In the genomic region with DNA sequence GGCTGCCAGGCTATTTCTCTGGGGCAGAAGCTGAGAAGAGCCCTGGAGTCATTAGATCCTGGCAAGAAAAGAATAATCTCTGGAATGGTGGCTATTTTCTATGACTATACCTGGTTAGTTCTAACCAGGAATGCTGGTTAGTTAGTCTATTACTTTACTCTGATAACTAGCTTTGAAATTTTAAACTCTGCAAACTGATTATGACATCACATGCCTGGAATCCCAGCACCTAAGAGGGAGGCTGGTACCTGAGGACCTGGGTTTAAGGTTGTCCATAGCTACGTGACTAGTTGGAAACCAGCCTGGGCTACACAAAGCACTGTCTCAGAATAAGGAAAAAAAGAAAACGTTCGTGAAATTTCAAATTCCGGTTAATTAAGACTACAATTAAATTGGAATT, we compare ENCODE assay signal across 39 mouse cellular contexts. TPM values are rescaled to one million over a fixed set of nuclear protein-coding genes. Genes with fewer than 3 reads are reported as not detected.
"Had no signal": no experiment of that assay in that cellular context is flagged by ENCODE, and none has a peak within 500 bp of the region (broad histone marks: within the 10 kb centered on the region; RNA-seq: fewer than 3 reads in every experiment).

No protein-coding gene starts in this region.

- H3K9me3 ChIP-seq: limb, embryonic 10.5 days; limb, embryonic 12.5 days; limb, embryonic 13.5 days; limb, embryonic 15.5 days; liver, embryonic 12.5 days; liver, embryonic 13.5 days; liver, embryonic 15.5 days; lung, embryonic 15.5 days; midbrain, embryonic 10.5 days; midbrain, embryonic 12.5 days; midbrain, embryonic 13.5 days; midbrain, embryonic 15.5 days had no signal

- ATAC-seq: liver, embryonic 12.5 days; liver, postnatal 0 days; lung, postnatal 0 days; midbrain, embryonic 15.5 days; midbrain, embryonic 16.5 days had no signal

- H3K4me2 ChIP-seq: limb, embryonic 12.5 days; limb, embryonic 13.5 days; limb, embryonic 15.5 days; liver, embryonic 11.5 days; liver, embryonic 12.5 days; liver, embryonic 13.5 days; liver, embryonic 15.5 days; lung, embryonic 14.5 days; lung, embryonic 15.5 days; midbrain, embryonic 15.5 days had no signal

- H3K27me3 ChIP-seq: limb, embryonic 12.5 days; limb, embryonic 13.5 days; limb, embryonic 15.5 days; liver, embryonic 12.5 days; liver, embryonic 13.5 days; liver, embryonic 15.5 days; lung, embryonic 15.5 days; megakaryocyte, embryonic 14.5 days had no signal

- H3K4me3 ChIP-seq: left cerebral cortex, adult 2 months; limb, embryonic 10.5 days; limb, embryonic 12.5 days; limb, embryonic 13.5 days; limb, embryonic 15.5 days; liver, embryonic 12.5 days; liver, embryonic 13.5 days; liver, embryonic 15.5 days; lung, embryonic 15.5 days; megakaryocyte, embryonic 14.5 days; midbrain, embryonic 10.5 days; midbrain, embryonic 12.5 days; midbrain, embryonic 13.5 days; midbrain, embryonic 15.5 days; myocyte had no signal

- H3K4me1 ChIP-seq: liver, embryonic 12.5 days; liver, embryonic 13.5 days; liver, embryonic 15.5 days; lung, embryonic 15.5 days; megakaryocyte, embryonic 14.5 days had no signal

- H3K9ac ChIP-seq: limb, embryonic 12.5 days; limb, embryonic 13.5 days; limb, embryonic 15.5 days; liver, embryonic 12.5 days; liver, embryonic 13.5 days; liver, embryonic 14.5 days; liver, embryonic 15.5 days; liver, postnatal 0 days; lung, embryonic 14.5 days; lung, embryonic 15.5 days; midbrain, embryonic 12.5 days; midbrain, embryonic 13.5 days; midbrain, embryonic 15.5 days had no signal

- H3K27ac ChIP-seq: left cerebral cortex, adult 2 months; limb, embryonic 10.5 days; limb, embryonic 12.5 days; limb, embryonic 13.5 days; limb, embryonic 15.5 days; liver, embryonic 12.5 days; liver, embryonic 13.5 days; liver, embryonic 14.5 days; liver, embryonic 15.5 days; lung, embryonic 15.5 days; macrophage; midbrain, embryonic 13.5 days; midbrain, embryonic 15.5 days had no signal

- H3K36me3 ChIP-seq: limb, embryonic 10.5 days; limb, embryonic 12.5 days; limb, embryonic 13.5 days; limb, embryonic 15.5 days; liver, embryonic 12.5 days; liver, embryonic 13.5 days; liver, embryonic 15.5 days; lung, embryonic 15.5 days; midbrain, embryonic 10.5 days; midbrain, embryonic 12.5 days; midbrain, embryonic 13.5 days; midbrain, embryonic 15.5 days had no signal

- DNase-seq: left cerebral cortex, postnatal 4 days; liver; liver, embryonic 13.5 days; liver, postnatal 0 days; lung, adult 18-20 months; lung, adult 2 months; lung, embryonic 14.5 days; lung, postnatal 10 days; lung, postnatal 14 days; lung, postnatal 36 days; lung, postnatal 4 days had no signal

RNA-seq across cellular contexts. Expression of a gene that starts 39.7 kb away (rescaled TPM):
- total RNA-seq: left cerebral cortex, adult 18-20 months; left cerebral cortex, adult 2 months; left cerebral cortex, postnatal 25 days; left cerebral cortex, postnatal 36 days; liver, adult 2 months; megakaryocyte progenitor cell, adult 5-6 weeks; megakaryocyte, adult 5-6 weeks; megakaryocyte-erythroid progenitor cell, adult 5-6 weeks; midbrain, postnatal 0 days had no signal
- polyA plus RNA-seq: liver, adult 2 months; liver, embryonic 12.5 days; liver, embryonic 13.5 days; liver, embryonic 14.5 days; liver, embryonic 15.5 days; liver, embryonic 16.5 days; liver, postnatal 0 days; lung, adult 2 months; lung, embryonic 14.5 days; lung, embryonic 15.5 days; lung, postnatal 0 days; macrophage; midbrain, embryonic 15.5 days; myocyte had no signal
